Mouse (Mus musculus) Patski (cell line): ENCODE results near the gene Lyz1. TPM values are rescaled to one million over a fixed set of nuclear protein-coding genes. Genes with fewer than 3 reads are reported as not detected.
"Not testable (repeated sequence)": the region's sequence is repeated elsewhere in the genome, so short reads cannot be mapped to it uniquely, and the experiment has no call there.

Experiments
- ATAC-seq: fragments of 100-300 bp; one replicate; pipeline ENCODE4 v1.8.0; 2021
- CTCF ChIA-PET: fragments of 350-600 bp; sonication (Branson Sonifier 250); formaldehyde crosslinking; loops from one replicate; lab custom pipeline; 2022; ENCODE audit warnings: inconsistent platforms; lab: Charles Lee
- POLR2A ChIA-PET: fragments of 350-600 bp; sonication (Branson Sonifier 250); formaldehyde crosslinking; loops from one replicate; lab custom pipeline; 2022; ENCODE audit warnings: antibody characterized with exemption, inconsistent platforms; lab: Charles Lee
- DNase-seq: peaks from one replicate; pipeline ENCODE4 v3.0.0-alpha.2; 2011; ENCODE audit warnings: low read depth, low spot score
- H3K27me3 ChIP-seq: fragments of 371-371 bp; one replicate; pipeline ENCODE4 v1.5.1; 2021
- CTCF ChIP-seq: fragments of 100-300 bp; IDR thresholded peaks from one replicate; pipeline ENCODE4 v1.5.1; 2021
- in situ Hi-C: fragments of 300-500 bp; cut with MboI; formaldehyde crosslinking; loops from 3 replicates; pipeline ENCODE4 v1.11.1; 2018; ENCODE audit warnings: low pct_unique_long_range_greater_than_20kb, mixed read lengths
- polyA plus RNA-seq: library from polyadenylated mRNA; unstranded; gene quantifications from one replicate; pipeline ENCODE4 v1.2.3, GENCODE M21; 2021

The Lyz1 gene
- polyA plus RNA-seq, 1 experiment from 2014 or later = 0.06 TPM

DNA sequence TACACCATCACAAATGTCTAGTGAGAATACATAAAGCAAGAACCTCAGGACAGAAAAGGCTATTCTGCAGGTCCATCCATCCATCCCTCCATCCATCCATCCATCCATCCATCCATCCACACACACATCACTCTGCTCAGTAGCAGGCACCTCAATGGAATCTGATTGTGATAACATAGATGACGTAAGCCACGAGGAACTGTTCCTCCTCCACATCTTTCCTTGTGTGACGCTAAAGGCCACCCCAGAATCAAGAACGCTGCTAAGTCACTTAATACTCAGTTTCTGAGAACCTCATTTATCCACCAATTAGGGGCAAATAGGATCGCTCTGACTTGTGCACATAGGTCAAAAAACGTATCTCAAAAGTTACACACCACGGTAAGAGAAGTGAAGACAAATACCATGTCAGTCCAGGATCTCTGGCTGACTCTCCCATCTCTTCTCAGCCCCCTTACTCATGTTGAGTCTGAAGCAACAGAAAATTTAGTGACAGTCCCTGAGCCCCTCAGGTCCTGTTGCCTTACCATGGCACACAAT, 11.2 kb downstream of the Lyz1 start:
- TF ChIP-seq CTCF = no peak
- ATAC-seq = no peak
- POLR2A ChIA-PET = no interaction called here
- peaks cover 10% of the 10 kb centered on the region for H3K27me3 ChIP-seq
- CTCF ChIA-PET = no interaction called here
- in situ Hi-C loops = no loop called here
- DNase-seq = no peak

GRCm38 (mm10) chr10:117280000-117280399, 12.7 kb downstream of the Lyz1 start:
- POLR2A ChIA-PET = no interaction called here
- peaks cover 9% of the 10 kb centered on the region for H3K27me3 ChIP-seq
- CTCF ChIA-PET = no interaction called here
- DNase-seq (no peak), ATAC-seq (no peak)
- in situ Hi-C loops = no loop called here
- no peak for TF ChIP-seq CTCF

DNA sequence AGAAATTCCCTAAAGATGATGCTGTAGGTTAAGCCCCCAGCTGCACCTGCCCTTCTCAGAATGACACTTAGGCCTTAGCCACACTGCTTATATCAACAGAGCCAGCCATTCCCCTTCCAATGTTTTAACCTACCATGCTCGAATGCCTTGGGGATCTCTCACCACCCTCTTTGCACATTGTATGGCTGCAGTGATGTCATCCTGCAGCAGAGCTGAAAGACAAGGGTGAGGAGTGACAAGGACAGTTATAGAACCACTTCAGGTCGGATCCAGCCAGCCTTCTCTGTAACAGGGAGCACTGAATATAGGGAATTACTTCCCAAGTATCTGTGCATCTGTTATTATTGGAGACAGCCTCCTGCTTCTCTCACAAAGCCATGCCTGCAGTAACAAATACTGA, 14.2 kb downstream of the Lyz1 start:
- H3K27me3 ChIP-seq, CTCF ChIA-PET, ATAC-seq, DNase-seq, POLR2A ChIA-PET, in situ Hi-C loops: not testable (repeated sequence)

- H3K27me3 ChIP-seq, DNase-seq, in situ Hi-C loops, ATAC-seq, POLR2A ChIA-PET: not testable (repeated sequence)
- CTCF ChIA-PET = interaction anchor here (0.9 kb wide), 1 partner anchor 9 kb away, joined by 4 read pairs; no protein-coding TSS in a partner anchor
Measured at GRCm38 (mm10) chr10:117277779-117278178, 14.9 kb downstream of the Lyz1 start.

DNA sequence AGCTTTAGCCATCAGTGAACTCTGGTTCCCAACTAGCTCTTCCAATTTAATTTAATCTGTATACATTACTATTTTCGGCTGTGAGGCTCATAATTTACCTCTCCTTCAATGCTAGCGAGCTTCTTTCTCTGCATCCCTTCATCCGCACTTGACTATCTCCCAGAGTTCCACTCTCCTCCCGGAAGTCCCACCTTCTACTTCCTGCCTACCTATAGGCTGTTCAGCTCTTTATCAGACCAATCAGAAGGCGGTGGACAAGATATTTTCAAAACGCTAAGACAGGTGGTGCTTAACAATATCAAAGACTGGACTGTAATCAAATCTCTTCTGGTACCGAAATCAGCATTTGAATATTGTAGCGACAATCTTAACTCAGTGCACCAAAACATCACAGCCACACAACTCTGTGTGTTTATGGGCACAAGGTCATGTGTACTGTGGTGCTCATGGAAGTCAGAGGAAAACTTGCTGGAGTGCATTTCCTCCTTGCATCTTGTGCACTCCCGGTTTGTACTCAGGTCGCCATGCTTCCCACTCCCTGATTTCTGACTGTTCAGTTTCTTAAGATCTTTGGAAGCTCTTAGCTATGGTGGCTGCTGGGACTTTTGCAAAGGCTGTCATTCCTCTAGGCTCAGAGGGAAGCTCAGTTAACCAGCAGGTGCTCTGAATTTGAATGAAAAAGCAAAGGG, 16.8 kb downstream of the Lyz1 start:
- ATAC-seq = no peak
- CTCF ChIA-PET = no interaction called here
- H3K27me3 ChIP-seq = no peaks in the 10 kb centered on the region
- in situ Hi-C loops = no loop called here
- DNase-seq = no peak
- POLR2A ChIA-PET = interaction anchor here (0.6 kb wide), 1 partner anchor 139 kb away, joined by 5 read pairs; no protein-coding TSS in a partner anchor
- TF ChIP-seq CTCF = no peak

GRCm38 (mm10) chr10:117274645-117275044, 18.0 kb downstream of the Lyz1 start:
- POLR2A ChIA-PET, CTCF ChIA-PET, H3K27me3 ChIP-seq, DNase-seq, ATAC-seq: not testable (repeated sequence)
- in situ Hi-C loops = loop anchor here (5.0 to 25.0 kb wide), 2 partner anchors 163 to 388 kb away; no protein-coding TSS in a partner anchor

- ChIA-PET POLR2A (no interaction called here), CTCF (no interaction called here)
- in situ Hi-C loops = loop anchor here (5.0 to 25.0 kb wide), 2 partner anchors 165 to 390 kb away; no protein-coding TSS in a partner anchor
- DNase-seq = no peak
- no peak for ATAC-seq
- no peaks in the 10 kb centered on the region for H3K27me3 ChIP-seq
- TF ChIP-seq CTCF = peak; percentile 55
Measured at GRCm38 (mm10) chr10:117272023-117272422, 20.6 kb downstream of the Lyz1 start.

GRCm38 (mm10) chr10:117259870-117260269, 32.8 kb downstream of the Lyz1 start:
- ATAC-seq (no peak), DNase-seq (no peak)
- CTCF ChIA-PET = no interaction called here
- TF ChIP-seq CTCF = no peak
- peaks cover 4% of the 10 kb centered on the region for H3K27me3 ChIP-seq
- POLR2A ChIA-PET = no interaction called here
- in situ Hi-C loops = loop anchor here (25.0 kb wide), 1 partner anchor 402 kb away; no protein-coding TSS in a partner anchor

DNA sequence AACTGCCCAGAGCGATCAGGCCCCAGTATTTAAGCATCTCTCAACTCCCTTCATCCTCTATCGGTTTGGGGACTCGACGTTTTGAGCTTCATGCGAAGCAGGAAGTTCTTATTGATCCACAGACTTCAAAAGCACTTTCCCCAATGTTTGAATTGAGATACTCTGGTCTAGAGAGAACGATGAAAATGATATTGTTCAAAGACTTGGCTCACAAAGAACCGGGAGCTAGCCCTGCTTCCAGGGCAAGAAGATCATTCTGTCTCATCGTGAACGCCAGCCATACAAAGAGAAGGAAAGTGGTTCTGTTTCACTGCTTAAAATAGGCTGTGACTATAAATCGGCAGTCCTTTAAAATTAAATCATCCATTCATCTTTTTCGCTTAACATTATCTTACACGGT, 54.1 kb downstream of the Lyz1 start, which contains the start of gene 9530003J23Rik:
TSS of gene 9530003J23Rik (minus strand) at position 101 of the 400 bp plus-strand sequence.
- no peak for ATAC-seq
- TF ChIP-seq CTCF = no peak
- in situ Hi-C loops = no loop called here
- no peak for DNase-seq
- CTCF ChIA-PET = no interaction called here
- H3K27me3 ChIP-seq = peaks cover 9% of the 10 kb centered on the region
- POLR2A ChIA-PET = no interaction called here

Other genes with a start within 250 kb of the Lyz1 start
- not detected for gene Lrrc10, start 247.5 kb downstream of the Lyz1 start, polyA plus RNA-seq
- gene Cct2, start 229.1 kb downstream of the Lyz1 start, polyA plus RNA-seq = 386 TPM
- gene Frs2, start 144.3 kb downstream of the Lyz1 start, polyA plus RNA-seq = 16.4 TPM
- 44.0 TPM for gene Yeats4, start 68.4 kb downstream of the Lyz1 start, polyA plus RNA-seq
- gene 9530003J23Rik, start 54.2 kb downstream of the Lyz1 start, polyA plus RNA-seq = 0.12 TPM
- gene Lyz2, start 10.5 kb downstream of the Lyz1 start, polyA plus RNA-seq = 0.09 TPM
- 75.0 TPM for gene Cpsf6, start 87.1 kb upstream of the Lyz1 start, polyA plus RNA-seq